In genomic region chr11:101272446-101272845, GRCm38 (mm10) we compare ENCODE assay signal across 24 mouse cellular contexts. TPM values are rescaled to one million over a fixed set of nuclear protein-coding genes. Genes with fewer than 3 reads are reported as not detected.
DNase-seq lines count a peak whose midpoint lies in the region; ATAC-seq and TF ChIP-seq lines count a peak whose summit lies in the region.
"Had no signal": no experiment of that assay in that cellular context is flagged by ENCODE, and none has a peak within 500 bp of the region (broad histone marks: within the 10 kb centered on the region; RNA-seq: fewer than 3 reads in every experiment).

No protein-coding gene starts in this region.

- H3K4me1 ChIP-seq in CH12.LX (ENCODE audit: control insufficient read depth in 1 of 2, insufficient read depth in 2 of 2): peaks cover 8 to 16% of the 10 kb centered on the region in 2 experiments; a peak in 3 of 4 replicates
- peaks cover 0 to 18% of the 10 kb centered on the region in 2 experiments; a peak in 3 of 4 replicates for H3K4me1 ChIP-seq in MEL (ENCODE audit: control insufficient read depth in 1 of 2, insufficient read depth in 2 of 2, low read length in 2 of 2)
- peaks cover 13% of the 10 kb centered on the region for H3K4me1 ChIP-seq in forebrain, embryonic 15.5 days
- peaks cover 33% of the 10 kb centered on the region for H3K4me1 ChIP-seq in embryonic facial prominence, embryonic 10.5 days

- WGBS in forebrain, embryonic 15.5 days: 86% methylated on average over 3 of the region's 3 CpGs
- WGBS in embryonic facial prominence, embryonic 10.5 days: 87% methylated on average over 3 of the region's 3 CpGs

- no peaks in the 10 kb centered on the region for H3K9me3 ChIP-seq in CH12.LX (replicated peaks; ENCODE audit: low read length)
- no peaks in the 10 kb centered on the region for H3K9me3 ChIP-seq in MEL (replicated peaks; ENCODE audit: insufficient read depth, low read length)
- H3K9me3 ChIP-seq in forebrain, embryonic 15.5 days: no peaks in the 10 kb centered on the region
- H3K9me3 ChIP-seq in embryonic facial prominence, embryonic 10.5 days: no peaks in the 10 kb centered on the region
- H3K9me3 ChIP-seq: G1E had no signal

- ATAC-seq in forebrain, embryonic 15.5 days (replicated peaks): no peak
- ATAC-seq: activated CD4-positive, CD25-positive, alpha-beta regulatory T cell, adult 4 months; CD4-positive, CD25-positive, alpha-beta regulatory T cell, adult 4 months; Patski had no signal

- TF ChIP-seq EP300 in CH12.LX (IDR thresholded peaks at IDR 0.05; ENCODE audit: low read length) (no peak), MEL (IDR thresholded peaks at IDR 0.05; ENCODE audit: low read depth in 1 of 2, low read length in 2 of 2) (no peak)

- H3K79me2 ChIP-seq in C2C12 (ENCODE audit: control insufficient read depth, insufficient read depth) (peaks cover 10% of the 10 kb centered on the region), CH12.LX (replicated peaks; ENCODE audit: control insufficient read depth, extremely low read depth, insufficient read depth, poor library complexity, severe bottlenecking) (no peaks in the 10 kb centered on the region; the same call in 1 of the 2 replicates), MEL (ENCODE audit: control insufficient read depth, insufficient read depth, low read length, poor library complexity) (peaks cover 4% of the 10 kb centered on the region; the same call in 1 of the 2 replicates), myocyte (ENCODE audit: control insufficient read depth, insufficient read depth) (no peaks in the 10 kb centered on the region)

- no peak for TF ChIP-seq POLR2A in CH12.LX (IDR thresholded peaks at IDR 0.05; ENCODE audit: low read depth, low read length)
- TF ChIP-seq POLR2A in MEL (IDR thresholded peaks at IDR 0.05; ENCODE audit: control insufficient read depth in 1 of 2, insufficient read depth in 1 of 2, low read depth in 1 of 2, low read length in 2 of 2, poor library complexity in 1 of 2): no peak
- no peak for TF ChIP-seq POLR2A in myocyte (IDR thresholded peaks at IDR 0.05; ENCODE audit: insufficient read length, low read depth)

- no peak overlapping the region for H3K4me2 ChIP-seq in CH12.LX (ENCODE audit: insufficient read depth, low read depth, poor library complexity, severe bottlenecking)
- no peak overlapping the region for H3K4me2 ChIP-seq in myocyte (ENCODE audit: low read depth)
- H3K4me2 ChIP-seq in forebrain, embryonic 15.5 days (replicated peaks): no peak overlapping the region

- H3K4me3 ChIP-seq in C2C12 (ENCODE audit: insufficient read depth, poor library complexity, severe bottlenecking): no peak overlapping the region
- H3K4me3 ChIP-seq in CH12.LX (replicated peaks in 1 of 3; ENCODE audit: low read depth in 2 of 3, low read length in 2 of 3, poor library complexity in 1 of 3): no peak overlapping the region
- no peak overlapping the region for H3K4me3 ChIP-seq in MEL (ENCODE audit: control insufficient read depth in 1 of 2, insufficient read depth in 1 of 2, low read depth in 2 of 2, low read length in 2 of 2)
- no peak overlapping the region for H3K4me3 ChIP-seq in myocyte
- H3K4me3 ChIP-seq in forebrain, embryonic 15.5 days: no peak overlapping the region
- H3K4me3 ChIP-seq in embryonic facial prominence, embryonic 10.5 days: no peak overlapping the region

- no peak for TF ChIP-seq CTCF in C2C12 (IDR thresholded peaks at IDR 0.05; ENCODE audit: control insufficient read depth, insufficient read depth, insufficient read length)
- no peak for TF ChIP-seq CTCF in CH12.LX (conservative IDR thresholded peaks at IDR 0.05 in 1 of 2, IDR thresholded peaks at IDR 0.05 in 1 of 2; ENCODE audit: low read depth in 2 of 2, low read length in 2 of 2)
- no peak for TF ChIP-seq CTCF in MEL (IDR thresholded peaks at IDR 0.05 in 2 of 3, conservative IDR thresholded peaks at IDR 0.05 in 1 of 3; ENCODE audit: control insufficient read depth in 1 of 3, insufficient read depth in 1 of 3, low read depth in 2 of 3, low read length in 3 of 3, poor library complexity in 1 of 3, severe bottlenecking in 1 of 3)

- no peak overlapping the region for H3K27ac ChIP-seq in CH12.LX (ENCODE audit: insufficient read depth, low read depth)
- H3K27ac ChIP-seq in MEL (ENCODE audit: control insufficient read depth, low read depth, low read length): no peak overlapping the region
- H3K27ac ChIP-seq in forebrain, embryonic 15.5 days (replicated peaks): no peak overlapping the region
- no peak overlapping the region for H3K27ac ChIP-seq in embryonic facial prominence, embryonic 10.5 days (replicated peaks)

- dilution Hi-C loops in CH12.LX (cut with MboI; ENCODE audit: extremely low pct_ligation_motif_present, extremely low pct_unique_long_range_greater_than_20kb, low sequenced_read_pairs): no loop called here

- in situ Hi-C loops in CH12.LX (cut with MboI; ENCODE audit: low pct_ligation_motif_present, low pct_unique_long_range_greater_than_20kb, low sequenced_read_pairs): no loop called here

- H3K27me3 ChIP-seq in C2C12 (ENCODE audit: control insufficient read depth, insufficient read depth, insufficient read length): peaks cover 21% of the 10 kb centered on the region
- no peaks in the 10 kb centered on the region for H3K27me3 ChIP-seq in CH12.LX (replicated peaks)
- no peaks in the 10 kb centered on the region for H3K27me3 ChIP-seq in MEL (ENCODE audit: control insufficient read depth in 1 of 2, insufficient read depth in 2 of 2, low read length in 2 of 2)
- peaks cover 25% of the 10 kb centered on the region for H3K27me3 ChIP-seq in myocyte (ENCODE audit: control insufficient read depth, insufficient read depth, insufficient read length)
- 0 out of 2 replicates have a peak, but pooled peaks cover 4% of the 10 kb centered on the region for H3K27me3 ChIP-seq in forebrain, embryonic 15.5 days
- H3K27me3 ChIP-seq in embryonic facial prominence, embryonic 10.5 days (replicated peaks; ENCODE audit: low read depth, poor library complexity, severe bottlenecking): peaks cover 34% of the 10 kb centered on the region
- H3K27me3 ChIP-seq: Patski had no signal

- TF ChIP-seq RAD21 in CH12.LX (IDR thresholded peaks at IDR 0.05; ENCODE audit: low read depth, low read length) (no peak), MEL (IDR thresholded peaks at IDR 0.05; ENCODE audit: low read depth, low read length) (no peak)

- H3ac ChIP-seq in C2C12 (ENCODE audit: control insufficient read depth, insufficient read length, low read depth) (no peak overlapping the region), myocyte (ENCODE audit: control insufficient read depth, insufficient read length) (no peak overlapping the region)

- H3K9ac ChIP-seq in CH12.LX (ENCODE audit: insufficient read depth, low read depth) (no peak overlapping the region), MEL (ENCODE audit: control insufficient read depth, low read depth, low read length, poor library complexity, severe bottlenecking) (no peak overlapping the region)
- H3K9ac ChIP-seq in forebrain, embryonic 15.5 days (replicated peaks): no peak overlapping the region

- H3K36me3 ChIP-seq in C2C12 (ENCODE audit: control insufficient read depth, insufficient read depth) (no peaks in the 10 kb centered on the region), CH12.LX (replicated peaks in 1 of 2; ENCODE audit: control insufficient read depth in 1 of 2, insufficient read depth in 1 of 2, low read length in 1 of 2) (peaks cover 14 to 68% of the 10 kb centered on the region in 2 experiments), MEL (ENCODE audit: control insufficient read depth in 1 of 2, insufficient read depth in 2 of 2, low read length in 2 of 2) (peaks cover 0 to 6% of the 10 kb centered on the region in 2 experiments; a peak in 2 of 4 replicates), myocyte (ENCODE audit: control insufficient read depth, insufficient read depth) (no peaks in the 10 kb centered on the region)
- H3K36me3 ChIP-seq in forebrain, embryonic 15.5 days: no peaks in the 10 kb centered on the region
- peaks cover 16% of the 10 kb centered on the region for H3K36me3 ChIP-seq in embryonic facial prominence, embryonic 10.5 days (replicated peaks)

- H3K79me3 ChIP-seq in C2C12 (ENCODE audit: low read depth): no peaks in the 10 kb centered on the region

- no peak for DNase-seq in CH12.LX (ENCODE audit: extremely low read depth)
- no peak for DNase-seq in MEL (ENCODE audit: low read depth, low spot score)
- DNase-seq in layer of hippocampus, postnatal 14 days (ENCODE audit: low spot score in 2 of 2): no peak
- no peak for DNase-seq in embryonic facial prominence, embryonic 10.5 days (ENCODE audit: low spot score)
- no peak for DNase-seq in adrenal gland, adult 2 months
- DNase-seq: adrenal gland, adult 8-10 months; adrenal gland, postnatal 10 days; adrenal gland, postnatal 14 days; adrenal gland, postnatal 25 days; adrenal gland, postnatal 36 days; B cell, adult 2 months; cerebellum, adult 11 months; cerebellum, adult 11-12 months; cerebellum, adult 18-20 months; cerebellum, adult 2 months; cerebellum, adult 8-10 months; cerebellum, adult 9-10 months had no signal

RNA-seq across cellular contexts. Expression of gene Cntd1, which starts 6.4 kb away (rescaled TPM):
- 0.05 TPM for polyA plus RNA-seq in C2C12 (2012; fragmentation: generic; extraction: Trizol)
- 2.5 and 3.4 TPM in 2 replicates for total RNA-seq in CH12.LX (2012; rRNA removed)
- total RNA-seq in CH12.LX (2014; rRNA removed): 0.65 and 0.98 TPM in 2 replicates
- 0.85 and 0.96 TPM in 2 replicates for polyA plus RNA-seq in CH12.LX (2012; ENCODE audit: insufficient read length, low read depth)
- 2.4 TPM in 2 replicates for total RNA-seq in MEL (2012; rRNA removed)
- polyA plus RNA-seq in MEL (2012; ENCODE audit: insufficient read depth in 1 of 2, insufficient read length in 2 of 2, low read depth in 1 of 2, low replicate concordance in 2 of 2, missing spikeins in 1 of 2): under 1 TPM in 1 of 2 experiments, not detected in 1; 0.84 TPM
- polyA plus RNA-seq in myocyte (2012; fragmentation: generic; extraction: Trizol): 0.07 TPM
- polyA plus RNA-seq in forebrain, embryonic 15.5 days (2015; fragmentation: Nextera tagmentation; extraction: Ambion mirVana): 1.4 and 1.5 TPM in 2 replicates
- under 1 TPM; 0.33 to 0.46 TPM for total RNA-seq in layer of hippocampus, postnatal 14 days (2021)
- 1.3 and 1.4 TPM in 2 replicates for polyA plus RNA-seq in embryonic facial prominence, embryonic 10.5 days (2016; fragmentation: Nextera tagmentation; extraction: Ambion mirVana)
- under 1 TPM; 0.32 to 0.38 TPM for total RNA-seq in adrenal gland, adult 2 months (2021)
- polyA plus RNA-seq in adrenal gland, adult 2 months (2012; rRNA removed): 0.06 and 0.11 TPM in 2 replicates

RNA-seq across cellular contexts. Expression of gene Coa3, which starts 6.5 kb away (rescaled TPM):
- polyA plus RNA-seq in C2C12 (2012; fragmentation: generic; extraction: Trizol): 85.2 TPM
- 285 TPM in 2 replicates for total RNA-seq in CH12.LX (2012; rRNA removed)
- total RNA-seq in CH12.LX (2014; rRNA removed): 177 and 179 TPM in 2 replicates
- 113 and 117 TPM in 2 replicates for polyA plus RNA-seq in CH12.LX (2012; ENCODE audit: insufficient read length, low read depth)
- 294 and 325 TPM in 2 replicates for total RNA-seq in MEL (2012; rRNA removed)
- 100 to 1,000 TPM in 1 of 2 experiments, not detected in 1; 120 TPM for polyA plus RNA-seq in MEL (2012; ENCODE audit: insufficient read depth in 1 of 2, insufficient read length in 2 of 2, low read depth in 1 of 2, low replicate concordance in 2 of 2, missing spikeins in 1 of 2)
- polyA plus RNA-seq in myocyte (2012; fragmentation: generic; extraction: Trizol): 155 TPM
- polyA plus RNA-seq in forebrain, embryonic 15.5 days (2015; fragmentation: Nextera tagmentation; extraction: Ambion mirVana): 208 and 211 TPM in 2 replicates
- 10 to 100 TPM; 82.2 to 93.7 TPM for total RNA-seq in layer of hippocampus, postnatal 14 days (2021)
- polyA plus RNA-seq in embryonic facial prominence, embryonic 10.5 days (2016; fragmentation: Nextera tagmentation; extraction: Ambion mirVana): 200 and 203 TPM in 2 replicates
- total RNA-seq in adrenal gland, adult 2 months (2021): 10 to 100 TPM; 68.3 to 84.3 TPM
- 380 and 465 TPM in 2 replicates for polyA plus RNA-seq in adrenal gland, adult 2 months (2012; rRNA removed)

RNA-seq across cellular contexts. Expression of gene Wnk4, which starts 12.1 kb away (rescaled TPM):
- polyA plus RNA-seq in C2C12 (2012; fragmentation: generic; extraction: Trizol) (0.49 TPM), CH12.LX (2012; ENCODE audit: insufficient read length, low read depth) (5.4 and 7.8 TPM in 2 replicates), MEL (2012; ENCODE audit: insufficient read depth in 1 of 2, insufficient read length in 2 of 2, low read depth in 1 of 2, low replicate concordance in 2 of 2, missing spikeins in 1 of 2) (1 to 10 TPM in 1 of 2 experiments, not detected in 1; 3.4 TPM), myocyte (2012; fragmentation: generic; extraction: Trizol) (0.19 TPM)
- total RNA-seq in CH12.LX (2012; rRNA removed) (0.85 and 1.2 TPM in 2 replicates), CH12.LX (2014; rRNA removed) (0.62 and 0.90 TPM in 2 replicates), MEL (2012; rRNA removed) (0.72 and 0.92 TPM in 2 replicates)
- polyA plus RNA-seq in forebrain, embryonic 15.5 days (2015; fragmentation: Nextera tagmentation; extraction: Ambion mirVana): 4.8 and 5.5 TPM in 2 replicates
- total RNA-seq in layer of hippocampus, postnatal 14 days (2021): 1 to 10 TPM; 6.9 to 9.4 TPM
- polyA plus RNA-seq in embryonic facial prominence, embryonic 10.5 days (2016; fragmentation: Nextera tagmentation; extraction: Ambion mirVana): 6.0 and 8.3 TPM in 2 replicates
- total RNA-seq in adrenal gland, adult 2 months (2021): 1 to 10 TPM; 2.1 to 3.7 TPM
- polyA plus RNA-seq in adrenal gland, adult 2 months (2012; rRNA removed): 0.62 and 0.94 TPM in 2 replicates

RNA-seq across cellular contexts. Expression of gene Vps25, which starts 18.9 kb away (rescaled TPM):
- polyA plus RNA-seq in C2C12 (2012; fragmentation: generic; extraction: Trizol) (116 TPM), CH12.LX (2012; ENCODE audit: insufficient read length, low read depth) (210 and 211 TPM in 2 replicates), MEL (2012; ENCODE audit: insufficient read depth in 1 of 2, insufficient read length in 2 of 2, low read depth in 1 of 2, low replicate concordance in 2 of 2, missing spikeins in 1 of 2) (100 to 1,000 TPM in 1 of 2 experiments, not detected in 1; 107 TPM), myocyte (2012; fragmentation: generic; extraction: Trizol) (141 TPM)
- total RNA-seq in CH12.LX (2012; rRNA removed) (102 and 132 TPM in 2 replicates), CH12.LX (2014; rRNA removed) (97.7 and 105 TPM in 2 replicates), MEL (2012; rRNA removed) (68.4 and 75.5 TPM in 2 replicates)
- polyA plus RNA-seq in forebrain, embryonic 15.5 days (2015; fragmentation: Nextera tagmentation; extraction: Ambion mirVana): 87.7 and 92.9 TPM in 2 replicates
- total RNA-seq in layer of hippocampus, postnatal 14 days (2021): 10 to 100 TPM; 72.3 to 80.9 TPM
- 124 TPM in 2 replicates for polyA plus RNA-seq in embryonic facial prominence, embryonic 10.5 days (2016; fragmentation: Nextera tagmentation; extraction: Ambion mirVana)
- total RNA-seq in adrenal gland, adult 2 months (2021): 100 to 1,000 TPM; 102 to 116 TPM
- polyA plus RNA-seq in adrenal gland, adult 2 months (2012; rRNA removed): 186 and 204 TPM in 2 replicates

RNA-seq across cellular contexts. Expression of gene Ramp2, which starts 26.6 kb away (rescaled TPM):
- polyA plus RNA-seq in C2C12 (2012; fragmentation: generic; extraction: Trizol) (0.66 TPM), CH12.LX (2012; ENCODE audit: insufficient read length, low read depth) (0.33 and 0.80 TPM in 2 replicates), MEL (2012; ENCODE audit: insufficient read depth in 1 of 2, insufficient read length in 2 of 2, low read depth in 1 of 2, low replicate concordance in 2 of 2, missing spikeins in 1 of 2) (not detected), myocyte (2012; fragmentation: generic; extraction: Trizol) (2.5 TPM)
- total RNA-seq in CH12.LX (2012; rRNA removed) (1.3 and 1.5 TPM in 2 replicates), CH12.LX (2014; rRNA removed) (0.26 TPM in 1 of 2 replicates, not detected in the other), MEL (2012; rRNA removed) (0.12 TPM in 1 of 2 replicates, not detected in the other)
- polyA plus RNA-seq in forebrain, embryonic 15.5 days (2015; fragmentation: Nextera tagmentation; extraction: Ambion mirVana): 53.4 and 61.3 TPM in 2 replicates
- total RNA-seq in layer of hippocampus, postnatal 14 days (2021): 10 to 100 TPM; 74.0 to 75.7 TPM
- polyA plus RNA-seq in embryonic facial prominence, embryonic 10.5 days (2016; fragmentation: Nextera tagmentation; extraction: Ambion mirVana): 66.4 and 68.4 TPM in 2 replicates
- 10 to 100 TPM; 46.5 to 46.9 TPM for total RNA-seq in adrenal gland, adult 2 months (2021)
- 109 and 114 TPM in 2 replicates for polyA plus RNA-seq in adrenal gland, adult 2 months (2012; rRNA removed)
- polyA plus RNA-seq: activated CD4-positive, CD25-positive, alpha-beta regulatory T cell, adult 4 months; CD4-positive, CD25-positive, alpha-beta regulatory T cell, adult 4 months had no signal
